Mouse (Mus musculus): ENCODE data around the gene Mks1. TPM values are rescaled to one million over a fixed set of nuclear protein-coding genes. Genes with fewer than 3 reads are reported as not detected.

Mks1 gene
- 7.0 and 8.3 TPM in 2 replicates for polyA plus RNA-seq (2015; fragmentation: Nextera tagmentation; extraction: Ambion mirVana)

DNA sequence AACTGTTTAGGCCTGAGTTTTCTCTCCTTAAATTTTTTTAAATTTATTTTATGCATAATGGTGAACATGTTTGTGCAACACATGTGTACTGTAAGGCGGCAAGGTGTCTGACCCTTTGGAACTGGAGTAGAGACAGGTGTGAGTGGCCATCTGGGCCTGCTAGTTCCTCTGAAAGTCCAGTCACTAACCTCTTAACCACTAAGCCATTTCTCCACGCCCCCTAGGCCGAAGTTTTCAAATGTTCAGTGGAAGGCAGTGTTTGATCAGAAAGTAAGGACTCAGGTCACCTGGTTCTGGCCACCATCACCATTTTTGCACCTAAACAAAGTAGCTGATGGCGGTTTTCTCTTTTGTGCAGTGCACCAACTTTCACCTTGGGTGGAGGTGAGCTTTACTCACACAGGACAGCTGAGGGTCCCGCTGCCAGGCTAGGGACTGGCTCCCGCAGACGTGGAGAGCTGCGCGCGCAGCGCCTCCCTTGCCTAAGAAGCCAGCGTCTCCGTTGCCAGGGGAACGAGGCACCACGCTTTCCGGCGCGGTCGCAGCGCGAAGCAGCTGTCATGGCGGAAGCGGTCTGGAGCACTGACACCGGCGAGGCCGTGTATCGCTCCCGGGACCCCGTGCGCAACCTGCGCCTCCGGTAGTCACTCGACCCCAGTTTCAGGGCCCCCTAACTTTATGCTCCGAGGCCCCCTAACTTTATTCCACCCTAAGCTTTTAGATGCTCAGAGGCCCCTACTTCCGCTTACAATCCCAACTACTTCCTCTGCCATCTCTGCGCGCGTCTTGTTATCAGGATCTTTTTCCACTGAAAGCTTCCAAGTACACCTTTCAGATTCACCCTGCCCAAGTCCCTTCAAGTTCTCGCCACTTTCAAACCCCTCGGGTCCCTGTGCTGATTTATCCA, at the start of gene Mks1:
TSS of gene Mks1 (plus strand) at position 526 of the 907 bp plus-strand sequence.
- 4% methylated on average over 40 of the region's 40 CpGs for WGBS
- peak within 1 kb of the TSS; percentile 51; the same call in 1 of the 2 replicates for H3K27ac ChIP-seq
- ATAC-seq (replicated peaks; ENCODE audit: insufficient number of reproducible peaks, insufficient read depth, low FRiP score, low read depth), result peak; percentile 84
- peak within 1 kb of the TSS; percentile 72 for H3K4me3 ChIP-seq
- no peaks in the 10 kb centered on the region for H3K9me3 ChIP-seq (replicated peaks)
- peak within 1 kb of the TSS; percentile 60 for H3K9ac ChIP-seq
- H3K4me1 ChIP-seq (replicated peaks), result peaks cover 9% of the 10 kb centered on the region
- H3K4me2 ChIP-seq, result peak within 1 kb of the TSS; percentile 86
- no peaks in the 10 kb centered on the region; the same call in 1 of the 2 replicates for H3K27me3 ChIP-seq
- no peaks in the 10 kb centered on the region for H3K36me3 ChIP-seq

DNA sequence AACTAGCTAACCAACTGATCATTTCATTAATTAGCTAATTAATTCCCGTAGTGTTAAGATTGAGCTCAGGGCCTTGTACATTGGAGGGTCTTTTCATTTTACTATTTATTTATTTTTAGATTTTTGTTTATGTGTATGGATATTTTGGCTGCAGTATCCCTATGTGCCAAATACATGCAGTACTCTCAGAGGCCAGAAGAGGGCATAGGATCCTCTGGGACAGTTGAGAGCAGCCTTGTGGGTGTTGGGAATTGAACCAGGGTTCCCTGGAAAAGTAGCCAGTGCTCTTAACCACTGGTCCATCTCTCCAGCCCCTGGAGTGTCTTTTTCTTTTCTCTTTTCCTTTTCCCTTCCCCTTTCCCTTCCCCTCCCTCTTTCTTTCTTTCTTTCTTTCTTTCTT, 47.6 kb upstream of the Mks1 start:
- no peak for ATAC-seq (replicated peaks; ENCODE audit: insufficient number of reproducible peaks, insufficient read depth, low FRiP score, low read depth)

GRCm38 (mm10) chr11:87807433-87807832, 45.6 kb upstream of the Mks1 start:
- no peaks in the 10 kb centered on the region for H3K4me1 ChIP-seq (replicated peaks)
- H3K4me3 ChIP-seq, result no peak overlapping the region
- no peaks in the 10 kb centered on the region for H3K9me3 ChIP-seq (replicated peaks)
- no peak for ATAC-seq (replicated peaks; ENCODE audit: insufficient number of reproducible peaks, insufficient read depth, low FRiP score, low read depth)
- peaks cover under 1% of the 10 kb centered on the region for H3K27me3 ChIP-seq
- H3K36me3 ChIP-seq, result no peaks in the 10 kb centered on the region
- H3K4me2 ChIP-seq, result no peak overlapping the region
- no peak overlapping the region for H3K9ac ChIP-seq
- no peak overlapping the region for H3K27ac ChIP-seq
- whole genome bisulfite sequencing, result 73% methylated on average over 6 of the region's 6 CpGs

More for the DNA sequence above, 47.6 kb upstream of the Mks1 start:
- no peak overlapping the region for H3K27ac ChIP-seq
- H3K4me2 ChIP-seq, result no peak overlapping the region
- no peaks in the 10 kb centered on the region for H3K9me3 ChIP-seq (replicated peaks)
- no peaks in the 10 kb centered on the region for H3K4me1 ChIP-seq (replicated peaks)
- no peak overlapping the region for H3K9ac ChIP-seq
- 52% methylated on average over 1 of the region's 1 CpGs for WGBS
- H3K27me3 ChIP-seq, result peaks cover 10% of the 10 kb centered on the region
- H3K4me3 ChIP-seq, result no peak overlapping the region
- H3K36me3 ChIP-seq, result no peaks in the 10 kb centered on the region

DNA sequence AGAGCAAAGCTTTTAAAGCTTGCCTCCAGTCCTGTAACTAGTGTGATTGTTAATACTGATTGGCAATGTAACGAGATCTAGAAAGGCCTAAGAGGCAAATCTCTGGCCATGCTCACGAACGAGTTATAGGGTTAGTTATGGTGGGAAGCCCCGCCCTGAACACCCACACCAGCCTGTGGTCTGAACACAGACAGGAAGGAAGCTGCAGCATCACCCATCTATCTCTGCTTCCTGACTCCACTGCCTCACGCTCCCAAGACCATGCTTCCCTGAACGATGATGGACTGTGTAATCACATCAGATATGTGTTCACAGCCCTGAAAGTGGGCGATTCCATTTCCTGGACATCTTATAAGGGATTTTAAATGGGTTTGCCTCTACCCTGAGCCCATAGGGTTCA, 44.8 kb upstream of the Mks1 start:
- Histone ChIP-seq H3K4me3 (no peak overlapping the region), H3K9me3 (replicated peaks) (no peaks in the 10 kb centered on the region), H3K27me3 (no peaks in the 10 kb centered on the region), H3K4me1 (replicated peaks) (no peaks in the 10 kb centered on the region), H3K36me3 (no peaks in the 10 kb centered on the region), H3K9ac (no peak overlapping the region), H3K4me2 (no peak overlapping the region), H3K27ac (no peak overlapping the region)
- no peak for ATAC-seq (replicated peaks; ENCODE audit: insufficient number of reproducible peaks, insufficient read depth, low FRiP score, low read depth)
- 70% methylated on average over 7 of the region's 7 CpGs for WGBS

DNA sequence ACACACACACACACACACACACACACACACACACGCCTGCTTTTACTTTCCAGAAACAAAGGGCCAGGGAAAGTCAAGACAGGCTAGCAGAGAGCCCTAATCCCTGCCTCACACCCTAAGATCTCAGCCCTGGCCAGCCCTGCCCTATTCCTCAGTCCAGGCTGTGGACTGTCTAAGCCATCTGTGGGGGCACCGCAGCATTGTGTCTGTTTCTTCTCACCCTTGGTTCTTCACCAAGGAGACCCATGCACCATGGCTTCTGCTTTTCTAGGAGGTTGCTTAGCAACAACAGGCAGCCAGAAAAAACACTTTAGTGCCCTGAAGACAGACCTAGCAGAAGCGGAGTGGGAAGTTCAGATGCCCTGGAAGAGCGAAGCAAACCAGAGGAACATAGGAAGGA, 41.6 kb upstream of the Mks1 start:
- H3K4me1 ChIP-seq (replicated peaks), result no peaks in the 10 kb centered on the region
- H3K4me3 ChIP-seq, result no peak overlapping the region
- H3K9ac ChIP-seq, result no peak overlapping the region
- H3K27ac ChIP-seq, result no peak overlapping the region
- H3K4me2 ChIP-seq, result no peak overlapping the region
- ATAC-seq (replicated peaks; ENCODE audit: insufficient number of reproducible peaks, insufficient read depth, low FRiP score, low read depth), result no peak
- H3K9me3 ChIP-seq (replicated peaks), result no peaks in the 10 kb centered on the region
- H3K36me3 ChIP-seq, result no peaks in the 10 kb centered on the region
- 50% methylated on average over 4 of the region's 4 CpGs for WGBS
- H3K27me3 ChIP-seq, result peaks cover 22% of the 10 kb centered on the region

DNA sequence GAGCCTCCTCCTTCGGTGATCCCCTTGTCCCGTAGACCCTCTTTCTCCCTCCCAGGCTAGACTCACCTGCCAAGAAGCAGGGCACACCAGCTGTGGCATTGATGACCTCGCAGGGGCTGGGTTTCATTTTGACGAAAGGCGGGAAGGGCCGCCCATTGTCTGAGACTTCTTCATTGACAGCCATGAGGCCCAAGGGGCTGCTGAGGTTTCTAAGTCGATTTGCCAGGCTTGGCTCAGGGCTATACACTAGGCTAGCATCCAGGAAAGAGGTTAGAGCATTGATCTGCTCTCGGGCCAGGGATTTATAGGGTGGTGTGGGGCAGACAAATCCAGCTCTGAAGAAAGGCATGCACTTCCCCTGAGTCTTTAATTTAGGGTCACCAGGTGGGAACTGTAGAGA, 38.2 kb upstream of the Mks1 start:
- WGBS, result 74% methylated on average over 8 of the region's 8 CpGs
- Histone ChIP-seq H3K9me3 (replicated peaks) (no peaks in the 10 kb centered on the region), H3K36me3 (no peaks in the 10 kb centered on the region), H3K4me3 (no peak overlapping the region), H3K4me1 (replicated peaks) (no peaks in the 10 kb centered on the region), H3K9ac (no peak overlapping the region), H3K4me2 (no peak overlapping the region), H3K27me3 (peaks cover 38% of the 10 kb centered on the region), H3K27ac (no peak overlapping the region)
- no peak for ATAC-seq (replicated peaks; ENCODE audit: insufficient number of reproducible peaks, insufficient read depth, low FRiP score, low read depth)

DNA sequence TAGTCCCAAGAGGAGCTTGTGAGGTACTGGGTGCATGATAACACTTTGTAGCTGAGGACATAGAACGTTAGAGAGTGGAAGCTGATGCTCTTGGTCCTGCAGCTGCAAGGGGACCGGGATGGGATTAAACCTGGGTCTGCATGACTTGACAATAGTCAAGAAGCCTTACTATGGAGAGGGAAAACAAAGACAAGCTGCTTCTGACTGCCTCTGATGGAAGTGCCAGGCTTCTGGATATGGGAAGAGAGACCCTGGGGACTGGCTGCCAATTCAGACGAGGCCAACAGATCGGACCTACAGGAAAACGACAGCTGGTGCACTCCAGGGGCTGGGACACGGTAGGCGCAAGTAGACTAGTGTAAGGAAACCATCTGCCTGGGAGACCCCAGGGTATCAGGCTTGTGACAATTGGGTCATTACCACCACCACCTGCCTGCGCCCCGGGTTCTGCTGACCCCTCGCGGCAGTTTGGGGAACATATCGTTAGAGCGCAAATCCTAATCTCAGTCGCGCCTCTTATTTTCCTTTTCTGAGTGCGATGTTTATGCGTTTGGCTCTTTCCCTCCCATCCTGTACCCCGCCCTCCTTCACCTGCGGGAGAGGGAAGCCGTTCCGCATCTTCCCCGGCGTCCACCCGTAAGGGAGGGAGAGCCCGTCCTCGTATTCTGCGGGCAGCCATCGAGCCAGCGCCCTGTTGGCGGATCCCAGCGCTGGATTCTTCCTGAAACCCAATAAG, 36.1 kb upstream of the Mks1 start:
- WGBS, result 4% methylated on average over 31 of the region's 31 CpGs
- Histone ChIP-seq H3K27me3 (peaks cover 38% of the 10 kb centered on the region), H3K27ac (no peak overlapping the region)

DNA sequence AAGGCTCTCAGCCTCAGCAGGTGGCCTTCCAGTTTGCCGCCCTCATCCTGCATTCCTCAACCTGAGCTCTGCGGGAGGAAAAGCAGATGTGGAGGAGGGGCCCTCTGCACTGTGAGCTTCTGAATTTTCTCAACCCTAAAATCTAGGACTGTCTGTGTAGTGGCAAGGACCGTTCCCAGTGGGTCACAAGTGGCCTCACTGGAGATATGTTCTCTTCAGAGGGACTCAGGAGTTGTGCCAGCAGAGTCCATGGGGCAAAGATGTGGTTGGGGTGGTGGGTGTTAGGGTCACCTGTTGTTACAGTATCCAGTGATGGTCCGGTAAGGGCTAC, 35.6 kb upstream of the Mks1 start:
- H3K4me3 ChIP-seq, result peak overlapping the region; percentile 46
- 30% methylated on average over 4 of the region's 4 CpGs for WGBS
- peak overlapping the region; percentile 40; the same call in 1 of the 2 replicates for H3K9ac ChIP-seq
- no peaks in the 10 kb centered on the region for H3K9me3 ChIP-seq (replicated peaks)
- ATAC-seq (replicated peaks; ENCODE audit: insufficient number of reproducible peaks, insufficient read depth, low FRiP score, low read depth), result no peak
- H3K27me3 ChIP-seq, result peaks cover 38% of the 10 kb centered on the region
- no peaks in the 10 kb centered on the region for H3K4me1 ChIP-seq (replicated peaks)
- no peaks in the 10 kb centered on the region for H3K36me3 ChIP-seq
- H3K27ac ChIP-seq, result no peak overlapping the region
- H3K4me2 ChIP-seq, result peak overlapping the region; percentile 77

More for the DNA sequence above, 36.1 kb upstream of the Mks1 start:
- no peak for ATAC-seq (replicated peaks; ENCODE audit: insufficient number of reproducible peaks, insufficient read depth, low FRiP score, low read depth)
- Histone ChIP-seq H3K4me1 (replicated peaks) (no peaks in the 10 kb centered on the region), H3K9me3 (replicated peaks) (no peaks in the 10 kb centered on the region), H3K36me3 (no peaks in the 10 kb centered on the region), H3K4me3 (peak overlapping the region; percentile 46), H3K9ac (peak overlapping the region; percentile 40; the same call in 1 of the 2 replicates), H3K4me2 (peak overlapping the region; percentile 77)

DNA sequence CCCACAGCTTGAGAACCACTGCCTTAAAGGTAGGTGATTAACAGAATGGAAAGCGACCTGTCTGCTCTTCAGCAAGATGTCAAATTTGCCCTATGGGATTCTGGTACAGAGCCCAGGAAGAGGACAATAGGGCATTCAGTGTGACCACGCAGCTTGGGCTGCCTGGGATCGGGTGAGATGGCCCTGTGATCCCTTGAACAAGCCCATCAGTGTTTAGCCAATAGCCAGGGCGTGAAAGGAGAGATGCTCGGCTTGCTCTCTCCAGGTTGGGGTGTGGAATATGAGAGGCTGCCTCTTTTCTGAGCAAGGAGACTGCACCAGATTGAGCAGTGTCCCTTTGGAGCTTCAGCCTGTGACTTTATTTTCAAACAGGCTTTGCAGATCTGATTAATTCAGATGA, 31.5 kb upstream of the Mks1 start:
- Histone ChIP-seq H3K36me3 (no peaks in the 10 kb centered on the region), H3K9ac (no peak overlapping the region), H3K4me3 (no peak overlapping the region), H3K27ac (no peak overlapping the region), H3K27me3 (peaks cover 36% of the 10 kb centered on the region), H3K9me3 (replicated peaks) (no peaks in the 10 kb centered on the region), H3K4me2 (no peak overlapping the region), H3K4me1 (replicated peaks) (no peaks in the 10 kb centered on the region)
- WGBS, result 58% methylated on average over 5 of the region's 5 CpGs
- ATAC-seq (replicated peaks; ENCODE audit: insufficient number of reproducible peaks, insufficient read depth, low FRiP score, low read depth), result no peak

- WGBS, result 59% methylated on average over 10 of the region's 10 CpGs
- ATAC-seq (replicated peaks; ENCODE audit: insufficient number of reproducible peaks, insufficient read depth, low FRiP score, low read depth), result no peak
- no peaks in the 10 kb centered on the region for H3K9me3 ChIP-seq (replicated peaks)
Measured at GRCm38 (mm10) chr11:87828239-87828900, 24.6 kb upstream of the Mks1 start, which contains the start of gene Lpo. TSS of gene Lpo (minus strand) at chr11:87828289.

DNA sequence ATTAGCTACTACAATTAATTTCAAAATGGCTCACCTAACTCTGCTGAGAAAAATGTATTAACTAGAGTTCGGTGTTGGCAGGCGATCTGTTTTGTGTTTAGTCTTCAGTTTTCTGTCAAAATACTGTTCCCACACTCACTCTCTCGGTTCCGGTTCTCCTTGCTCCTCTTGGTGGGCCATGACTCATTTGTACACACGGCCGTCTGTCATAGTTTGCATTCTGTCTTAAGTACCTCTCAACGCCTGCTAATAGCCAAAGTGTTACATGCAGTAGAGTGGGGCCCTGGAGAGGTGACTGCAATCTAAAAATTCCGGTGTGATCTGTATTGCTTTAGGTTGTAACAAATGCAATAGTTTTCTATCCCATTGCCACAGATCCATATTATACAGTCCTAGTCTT, 12.3 kb upstream of the Mks1 start:
- Histone ChIP-seq H3K4me2 (peak overlapping the region; percentile 6; the same call in 1 of the 2 replicates), H3K27me3 (0 out of 2 replicates have a peak, but pooled peaks cover 3% of the 10 kb centered on the region), H3K9ac (no peak overlapping the region), H3K4me1 (replicated peaks) (peaks cover 16% of the 10 kb centered on the region), H3K4me3 (no peak overlapping the region), H3K36me3 (no peaks in the 10 kb centered on the region), H3K27ac (no peak overlapping the region), H3K9me3 (replicated peaks) (no peaks in the 10 kb centered on the region)
- 32% methylated on average over 8 of the region's 8 CpGs for WGBS
- peak; percentile 69; the same call in 1 of the 2 replicates for ATAC-seq (replicated peaks; ENCODE audit: insufficient number of reproducible peaks, insufficient read depth, low FRiP score, low read depth)

More at GRCm38 (mm10) chr11:87828239-87828900, 24.6 kb upstream of the Mks1 start, which contains the start of gene Lpo:
- no peak within 1 kb of the TSS for H3K27ac ChIP-seq
- H3K4me1 ChIP-seq (replicated peaks), result no peaks in the 10 kb centered on the region
- no peaks in the 10 kb centered on the region for H3K36me3 ChIP-seq
- no peak within 1 kb of the TSS for H3K4me3 ChIP-seq
- H3K9ac ChIP-seq, result no peak within 1 kb of the TSS
- no peak within 1 kb of the TSS for H3K4me2 ChIP-seq
- H3K27me3 ChIP-seq, result peaks cover 25% of the 10 kb centered on the region

Data from heart, embryonic 15.5 days (tissue).